Mouse (Mus musculus): Measurements from ENCODE around the gene Dock9. TPM values are rescaled to one million over a fixed set of nuclear protein-coding genes. Genes with fewer than 3 reads are reported as not detected.

Dock9 gene
- polyA plus RNA-seq, 1 experiment from 2014 or later: 4.2 TPM

- no peaks in the 10 kb centered on the region for H3K9me3 ChIP-seq (ENCODE audit: control insufficient read depth, low read length)
- H3K4me2 ChIP-seq: no peak overlapping the region
- H3K27me3 ChIP-seq (ENCODE audit: control insufficient read depth, insufficient read depth, low read length): no peaks in the 10 kb centered on the region
- ATAC-seq (ENCODE audit: low FRiP score) (no peak), DNase-seq (ENCODE audit: low spot score, missing footprints) (no peak)
- H3K36me3 ChIP-seq (ENCODE audit: control insufficient read depth, insufficient read depth, low read length): no peaks in the 10 kb centered on the region
- peaks cover 31% of the 10 kb centered on the region for H3K4me1 ChIP-seq (ENCODE audit: control insufficient read depth, insufficient read depth, low read length)
- no peak overlapping the region for H3K27ac ChIP-seq (ENCODE audit: low read depth, low read length)
- H3K9ac ChIP-seq (ENCODE audit: low read length): no peak overlapping the region
- H3K4me3 ChIP-seq (ENCODE audit: low read depth, low read length): no peak overlapping the region
- WGBS: 88% methylated on average over 4 of the region's 4 CpGs
These were observed 233.7 kb downstream of the Dock9 start for GRCm38 (mm10) chr14:121563954-121564353.

- H3K4me2 ChIP-seq: no peak overlapping the region
- ATAC-seq (ENCODE audit: low FRiP score): no peak
- no peaks in the 10 kb centered on the region for H3K9me3 ChIP-seq (ENCODE audit: control insufficient read depth, low read length)
- WGBS: 84% methylated on average over 13 of the region's 13 CpGs
- H3K27ac ChIP-seq (ENCODE audit: low read depth, low read length): no peak overlapping the region
- no peak overlapping the region for H3K4me3 ChIP-seq (ENCODE audit: low read depth, low read length)
- H3K27me3 ChIP-seq (ENCODE audit: control insufficient read depth, insufficient read depth, low read length): no peaks in the 10 kb centered on the region
- no peak overlapping the region for H3K9ac ChIP-seq (ENCODE audit: low read length)
- H3K36me3 ChIP-seq (ENCODE audit: control insufficient read depth, insufficient read depth, low read length): 0 out of 2 replicates have a peak, but pooled peaks cover 3% of the 10 kb centered on the region
- DNase-seq (ENCODE audit: low spot score, missing footprints): no peak
- H3K4me1 ChIP-seq (ENCODE audit: control insufficient read depth, insufficient read depth, low read length): peaks cover 2% of the 10 kb centered on the region; the same call in 1 of the 2 replicates
These were observed 238.6 kb downstream of the Dock9 start for GRCm38 (mm10) chr14:121559026-121559425.

- Histone ChIP-seq H3K27me3 (ENCODE audit: control insufficient read depth, insufficient read depth, low read length) (no peaks in the 10 kb centered on the region), H3K9ac (ENCODE audit: low read length) (no peak overlapping the region), H3K4me3 (ENCODE audit: low read depth, low read length) (no peak overlapping the region), H3K36me3 (ENCODE audit: control insufficient read depth, insufficient read depth, low read length) (0 out of 2 replicates have a peak, but pooled peaks cover 3% of the 10 kb centered on the region), H3K9me3 (ENCODE audit: control insufficient read depth, low read length) (no peaks in the 10 kb centered on the region), H3K27ac (ENCODE audit: low read depth, low read length) (no peak overlapping the region), H3K4me1 (ENCODE audit: control insufficient read depth, insufficient read depth, low read length) (no peaks in the 10 kb centered on the region), H3K4me2 (no peak overlapping the region)
- DNase-seq (ENCODE audit: low spot score, missing footprints) (no peak), ATAC-seq (ENCODE audit: low FRiP score) (no peak)
- 85% methylated on average over 21 of the region's 21 CpGs for WGBS
These were observed 241.0 kb downstream of the Dock9 start for GRCm38 (mm10) chr14:121556401-121557315.

- H3K27me3 ChIP-seq (ENCODE audit: control insufficient read depth, insufficient read depth, low read length): no peaks in the 10 kb centered on the region
- DNase-seq (ENCODE audit: low spot score, missing footprints): peak; percentile 77
- H3K9me3 ChIP-seq (ENCODE audit: control insufficient read depth, low read length): no peaks in the 10 kb centered on the region
- no peak overlapping the region for H3K4me3 ChIP-seq (ENCODE audit: low read depth, low read length)
- H3K4me1 ChIP-seq (ENCODE audit: control insufficient read depth, insufficient read depth, low read length): no peaks in the 10 kb centered on the region
- no peak overlapping the region for H3K27ac ChIP-seq (ENCODE audit: low read depth, low read length)
- ATAC-seq (ENCODE audit: low FRiP score): no peak
- no peak overlapping the region for H3K4me2 ChIP-seq
- H3K9ac ChIP-seq (ENCODE audit: low read length): no peak overlapping the region
- H3K36me3 ChIP-seq (ENCODE audit: control insufficient read depth, insufficient read depth, low read length): 0 out of 2 replicates have a peak, but pooled peaks cover 3% of the 10 kb centered on the region
These were observed 243.9 kb downstream of the Dock9 start for GRCm38 (mm10) chr14:121553785-121554184.

GRCm38 (mm10) chr14:121552586-121552985, 245.1 kb downstream of the Dock9 start:
- 79% methylated on average over 5 of the region's 5 CpGs for WGBS
- no peak overlapping the region for H3K4me2 ChIP-seq

GRCm38 (mm10) chr14:121549834-121550233, 247.8 kb downstream of the Dock9 start:
- Histone ChIP-seq H3K27ac (ENCODE audit: low read depth, low read length) (no peak overlapping the region), H3K9me3 (ENCODE audit: control insufficient read depth, low read length) (no peaks in the 10 kb centered on the region), H3K9ac (ENCODE audit: low read length) (no peak overlapping the region), H3K4me1 (ENCODE audit: control insufficient read depth, insufficient read depth, low read length) (no peaks in the 10 kb centered on the region; the same call in 1 of the 2 replicates), H3K4me3 (ENCODE audit: low read depth, low read length) (no peak overlapping the region), H3K4me2 (no peak overlapping the region), H3K27me3 (ENCODE audit: control insufficient read depth, insufficient read depth, low read length) (no peaks in the 10 kb centered on the region), H3K36me3 (ENCODE audit: control insufficient read depth, insufficient read depth, low read length) (0 out of 2 replicates have a peak, but pooled peaks cover 2% of the 10 kb centered on the region)
- WGBS: 77% methylated on average over 6 of the region's 6 CpGs
- ATAC-seq (ENCODE audit: low FRiP score) (no peak), DNase-seq (ENCODE audit: low spot score, missing footprints) (no peak)

More at GRCm38 (mm10) chr14:121552586-121552985, 245.1 kb downstream of the Dock9 start:
- Histone ChIP-seq H3K9me3 (ENCODE audit: control insufficient read depth, low read length) (no peaks in the 10 kb centered on the region), H3K36me3 (ENCODE audit: control insufficient read depth, insufficient read depth, low read length) (0 out of 2 replicates have a peak, but pooled peaks cover 3% of the 10 kb centered on the region), H3K9ac (ENCODE audit: low read length) (no peak overlapping the region), H3K27ac (ENCODE audit: low read depth, low read length) (no peak overlapping the region), H3K4me3 (ENCODE audit: low read depth, low read length) (no peak overlapping the region), H3K27me3 (ENCODE audit: control insufficient read depth, insufficient read depth, low read length) (no peaks in the 10 kb centered on the region), H3K4me1 (ENCODE audit: control insufficient read depth, insufficient read depth, low read length) (no peaks in the 10 kb centered on the region; the same call in 1 of the 2 replicates)
- DNase-seq (ENCODE audit: low spot score, missing footprints): no peak
- no peak for ATAC-seq (ENCODE audit: low FRiP score)

GRCm38 (mm10) chr14:121547745-121548144, 249.9 kb downstream of the Dock9 start:
- Histone ChIP-seq H3K4me1 (ENCODE audit: control insufficient read depth, insufficient read depth, low read length) (no peaks in the 10 kb centered on the region; the same call in 1 of the 2 replicates), H3K9ac (ENCODE audit: low read length) (no peak overlapping the region), H3K4me3 (ENCODE audit: low read depth, low read length) (no peak overlapping the region), H3K27me3 (ENCODE audit: control insufficient read depth, insufficient read depth, low read length) (no peaks in the 10 kb centered on the region), H3K4me2 (no peak overlapping the region), H3K9me3 (ENCODE audit: control insufficient read depth, low read length) (no peaks in the 10 kb centered on the region), H3K36me3 (ENCODE audit: control insufficient read depth, insufficient read depth, low read length) (no peaks in the 10 kb centered on the region), H3K27ac (ENCODE audit: low read depth, low read length) (no peak overlapping the region)
- WGBS: 30% methylated on average over 7 of the region's 7 CpGs
- ATAC-seq (ENCODE audit: low FRiP score) (no peak), DNase-seq (ENCODE audit: low spot score, missing footprints) (no peak)

- H3K4me1 ChIP-seq (ENCODE audit: control insufficient read depth, insufficient read depth, low read length): no peaks in the 10 kb centered on the region; the same call in 1 of the 2 replicates
- no peak overlapping the region for H3K4me3 ChIP-seq (ENCODE audit: low read depth, low read length)
- no peak overlapping the region for H3K4me2 ChIP-seq
- ATAC-seq (ENCODE audit: low FRiP score) (no peak), DNase-seq (ENCODE audit: low spot score, missing footprints) (no peak)
- no peak overlapping the region for H3K9ac ChIP-seq (ENCODE audit: low read length)
- no peaks in the 10 kb centered on the region for H3K9me3 ChIP-seq (ENCODE audit: control insufficient read depth, low read length)
- no peaks in the 10 kb centered on the region for H3K27me3 ChIP-seq (ENCODE audit: control insufficient read depth, insufficient read depth, low read length)
- 93% methylated on average over 5 of the region's 5 CpGs for WGBS
- no peak overlapping the region for H3K27ac ChIP-seq (ENCODE audit: low read depth, low read length)
- H3K36me3 ChIP-seq (ENCODE audit: control insufficient read depth, insufficient read depth, low read length): no peaks in the 10 kb centered on the region
These were observed 251.0 kb downstream of the Dock9 start for GRCm38 (mm10) chr14:121546621-121547020.
